Mouse (Mus musculus) kidney, adult 11 months (tissue): ENCODE results near the gene Cib4.
A peak's percentile ranks its signal among the peaks of the same experiment; 100 is the strongest.

ENCODE experiments used
- DNase-seq: peaks from one replicate; pipeline ENCODE4 v3.0.0; 2022

The Cib4 gene

GRCm38 (mm10) chr5:30568479-30568878, 22.8 kb upstream of the Cib4 start:
- DNase-seq: no peak

GRCm38 (mm10) chr5:30559986-30560493, 14.4 kb upstream of the Cib4 start:
- DNase-seq: no peak

- no peak for DNase-seq
Measured at GRCm38 (mm10) chr5:30559421-30559820, 13.8 kb upstream of the Cib4 start.

GRCm38 (mm10) chr5:30556284-30556683, 10.6 kb upstream of the Cib4 start:
- DNase-seq: no peak

GRCm38 (mm10) chr5:30554981-30555380, 9.3 kb upstream of the Cib4 start:
- DNase-seq: no peak

- no peak for DNase-seq
Measured at GRCm38 (mm10) chr5:30553936-30554335, 8.3 kb upstream of the Cib4 start.

GRCm38 (mm10) chr5:30552006-30552405, 6.4 kb upstream of the Cib4 start:
- DNase-seq: no peak

- DNase-seq: no peak
Measured at GRCm38 (mm10) chr5:30551022-30551638, 5.5 kb upstream of the Cib4 start.

GRCm38 (mm10) chr5:30550334-30551021, 4.8 kb upstream of the Cib4 start:
- peak; percentile 14 for DNase-seq

GRCm38 (mm10) chr5:30548681-30549080, 3.0 kb upstream of the Cib4 start:
- no peak for DNase-seq

- DNase-seq: no peak
Measured at GRCm38 (mm10) chr5:30536051-30536570, 9.5 kb downstream of the Cib4 start.

- peak; percentile 24 for DNase-seq
Measured at GRCm38 (mm10) chr5:30534637-30535036, 11.0 kb downstream of the Cib4 start.

- no peak for DNase-seq
Measured at GRCm38 (mm10) chr5:30528906-30529305, 16.7 kb downstream of the Cib4 start.

- DNase-seq: no peak
Measured at GRCm38 (mm10) chr5:30527129-30527528, 18.5 kb downstream of the Cib4 start.

GRCm38 (mm10) chr5:30525920-30526836, 19.5 kb downstream of the Cib4 start:
- DNase-seq: no peak

GRCm38 (mm10) chr5:30524213-30524612, 21.4 kb downstream of the Cib4 start:
- DNase-seq: no peak

- no peak for DNase-seq
Measured at GRCm38 (mm10) chr5:30523131-30523530, 22.5 kb downstream of the Cib4 start.

- no peak for DNase-seq
Measured at GRCm38 (mm10) chr5:30522406-30522805, 23.2 kb downstream of the Cib4 start.

- no peak for DNase-seq
Measured at GRCm38 (mm10) chr5:30520214-30520732, 25.4 kb downstream of the Cib4 start.

- no peak for DNase-seq
Measured at GRCm38 (mm10) chr5:30519494-30519893, 26.1 kb downstream of the Cib4 start.

GRCm38 (mm10) chr5:30518547-30518946, 27.1 kb downstream of the Cib4 start:
- no peak for DNase-seq

- no peak for DNase-seq
Measured at GRCm38 (mm10) chr5:30518108-30518507, 27.5 kb downstream of the Cib4 start.

GRCm38 (mm10) chr5:30516376-30516775, 29.3 kb downstream of the Cib4 start:
- DNase-seq: peak; percentile 14
